Mouse (Mus musculus): Measurements from ENCODE around the gene Klk1b1.
"Not testable (repeated sequence)": the region's sequence is repeated elsewhere in the genome, so short reads cannot be mapped to it uniquely, and the experiment has no call there.

The Klk1b1 gene

DNA sequence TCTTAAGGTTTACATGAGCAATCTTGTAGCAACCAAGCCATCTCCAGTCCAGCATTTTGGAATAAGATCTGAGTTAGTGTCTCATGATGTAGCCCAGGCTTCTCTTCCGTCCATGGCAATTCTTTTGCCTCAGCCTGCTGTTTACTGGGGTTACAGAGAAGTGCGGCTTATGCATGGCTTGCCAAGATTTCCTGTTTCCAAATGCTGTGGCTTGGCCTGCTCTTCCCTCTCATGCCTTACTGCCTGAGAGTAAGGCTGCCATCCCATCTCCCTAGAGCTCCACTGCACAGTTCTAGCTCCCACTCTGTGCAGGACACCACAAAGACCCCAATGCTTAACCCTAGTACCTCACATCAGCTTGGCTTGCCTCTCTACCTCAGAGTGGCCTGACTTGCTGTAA, 1.1 kb downstream of the Klk1b1 start:
- ChIA-PET POLR2A (no interaction called here), CTCF (no interaction called here)

- CTCF ChIA-PET, POLR2A ChIA-PET: not testable (repeated sequence)
These were observed 9.2 kb downstream of the Klk1b1 start, which contains the start of gene Klk1b9 for GRCm38 (mm10) chr7:43975761-43976160. TSS of gene Klk1b9 (plus strand) at chr7:43976061.

DNA sequence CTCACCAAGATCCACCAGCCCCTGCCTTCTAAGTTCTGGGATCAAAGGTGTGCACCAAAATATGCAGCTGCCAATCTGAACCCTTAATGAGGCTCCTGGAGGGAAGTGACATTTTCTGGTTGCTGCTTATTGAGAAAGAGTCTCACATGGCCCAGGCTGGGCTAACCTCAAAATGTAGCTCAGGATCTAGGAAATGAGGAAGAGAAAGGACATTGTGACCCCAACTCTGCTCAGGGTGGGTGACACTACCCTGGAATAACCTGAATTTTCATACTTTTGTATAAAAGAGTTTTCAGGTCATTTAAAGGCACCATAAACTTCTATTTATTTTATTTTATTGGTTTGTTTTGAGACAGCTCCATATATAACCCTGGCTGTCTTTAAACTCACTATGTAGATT, 19.1 kb downstream of the Klk1b1 start:
- ChIA-PET CTCF (no interaction called here), POLR2A (no interaction called here)

GRCm38 (mm10) chr7:43994821-43995220, 28.3 kb downstream of the Klk1b1 start:
- POLR2A ChIA-PET = interaction anchor here in 1 of 4 experiments (0.6 kb wide), 1 partner anchor 8 kb away, joined by 4 read pairs; no protein-coding TSS in a partner anchor
- CTCF ChIA-PET = not testable (repeated sequence)

DNA sequence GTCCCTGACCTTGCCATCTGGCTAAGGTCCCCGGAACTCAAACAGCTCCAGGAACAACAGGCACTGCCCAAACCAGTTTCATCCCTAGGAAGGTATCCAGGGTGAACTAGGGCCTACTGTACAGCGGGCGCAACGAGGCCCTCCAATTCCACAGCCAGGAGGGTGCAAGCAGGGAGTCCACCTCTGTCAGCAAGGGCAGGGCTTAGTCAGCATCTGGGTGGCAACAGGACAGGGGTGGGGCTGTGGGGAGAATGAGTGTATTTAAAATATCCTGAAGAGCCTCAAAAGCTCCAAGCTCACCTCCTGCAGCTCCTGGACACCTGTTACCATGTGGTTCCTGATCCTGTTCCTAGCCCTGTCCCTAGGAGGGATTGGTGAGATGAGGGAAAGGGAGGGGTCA, 29.0 kb downstream of the Klk1b1 start, which contains the start of gene Klk1b11:
Klk1b11 (plus strand) TSS at position 301 of the 400 bp plus-strand sequence.
- ChIA-PET CTCF (interaction anchor here in 1 of 4 experiments (0.6 kb wide), 1 partner anchor 344 kb away, joined by 7 read pairs; no protein-coding TSS in a partner anchor), POLR2A (interaction anchor here in 1 of 4 experiments (0.6 to 0.9 kb wide), 2 partner anchors 9 to 251 kb away, joined by 3 to 4 read pairs; partner anchors contain the start of genes 1700028J19Rik and 2410002F23Rik)

DNA sequence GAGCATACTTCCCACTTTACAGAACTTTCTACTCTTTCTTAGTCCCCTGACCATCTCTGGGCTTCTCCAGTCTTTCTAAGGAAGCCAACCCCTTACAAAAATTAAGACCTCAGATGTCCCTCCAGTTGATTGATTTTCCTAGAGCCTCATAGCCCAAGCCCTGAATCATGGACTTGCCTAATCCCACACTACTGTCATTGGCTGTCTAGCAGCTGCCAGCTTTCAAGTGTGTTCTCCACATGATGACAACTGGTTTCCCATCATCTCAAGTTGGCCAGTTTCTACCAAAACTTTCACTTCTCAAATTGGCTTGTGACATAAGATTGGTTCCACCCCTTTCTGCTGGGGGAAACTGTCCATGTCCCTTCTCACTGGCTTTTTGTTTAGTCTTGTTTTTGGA, 38.3 kb downstream of the Klk1b1 start:
- CTCF ChIA-PET = no interaction called here
- POLR2A ChIA-PET = no interaction called here

GRCm38 (mm10) chr7:44011868-44012267, 45.3 kb downstream of the Klk1b1 start, which contains the start of gene Klk1b26:
TSS of gene Klk1b26 (plus strand) at chr7:44012168.
- POLR2A ChIA-PET, CTCF ChIA-PET: not testable (repeated sequence)

DNA sequence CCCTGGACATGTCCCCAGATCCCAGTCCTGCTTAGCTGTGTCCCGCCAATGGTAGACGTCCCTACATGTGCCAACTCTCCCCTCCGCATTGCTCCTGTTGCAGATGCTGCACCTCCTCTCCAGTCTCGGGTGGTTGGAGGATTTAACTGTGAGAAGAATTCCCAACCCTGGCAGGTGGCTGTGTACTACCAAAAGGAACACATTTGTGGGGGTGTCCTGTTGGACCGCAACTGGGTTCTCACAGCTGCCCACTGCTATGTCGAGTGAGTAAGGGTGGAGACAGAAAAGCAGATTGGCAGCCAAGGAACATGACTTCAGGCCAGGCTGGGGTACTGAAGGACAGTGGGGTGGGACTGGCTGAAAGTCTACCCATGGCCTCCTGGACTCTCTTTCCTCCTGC, 48.1 kb downstream of the Klk1b1 start:
- POLR2A ChIA-PET, CTCF ChIA-PET: not testable (repeated sequence)

- ChIA-PET POLR2A (no interaction called here), CTCF (no interaction called here)
These were observed 48.5 kb downstream of the Klk1b1 start for GRCm38 (mm10) chr7:44015071-44015470.

All from embryonic stem cell, embryonic (primary cell).